Mouse (Mus musculus) Muller cell, postnatal 12 days (primary cell): Measurements from ENCODE around the gene Mybpc2.

Source experiments
- DNase-seq: peaks from one replicate; pipeline ENCODE4 v3.0.0-alpha.2; 2015; ENCODE audit errors: inconsistent ontology term

Gene Mybpc2

DNA sequence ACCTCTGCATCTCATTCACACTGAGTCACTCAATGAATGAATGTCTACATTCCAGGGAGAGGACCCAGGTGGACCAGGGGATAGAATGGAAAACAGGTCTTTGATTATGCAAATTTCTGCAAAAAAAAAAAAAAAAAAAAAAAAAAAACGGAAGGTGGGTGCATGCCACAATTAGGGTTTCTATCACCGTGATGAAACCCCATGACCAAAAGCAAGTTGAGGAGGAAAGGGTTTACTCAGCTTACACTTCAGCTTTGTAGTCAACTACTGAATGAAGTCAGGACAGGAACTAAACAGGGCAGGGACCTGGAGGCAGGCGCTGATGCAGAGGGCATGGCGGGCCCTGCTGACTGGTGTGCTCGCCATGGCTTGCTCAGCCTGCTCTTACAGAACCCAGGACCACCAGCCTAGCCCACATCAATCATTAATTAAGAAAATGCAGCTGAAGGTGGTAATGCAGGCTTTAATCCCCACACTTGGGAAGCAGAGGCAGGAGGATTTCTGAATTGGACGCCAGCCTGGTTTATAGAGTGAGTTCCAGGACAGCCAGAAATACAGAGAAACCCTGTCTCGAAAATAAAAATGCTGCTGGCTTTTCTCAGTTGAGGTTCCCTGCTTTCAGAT, 38.8 kb downstream of the Mybpc2 start:
- DNase-seq = no peak

DNA sequence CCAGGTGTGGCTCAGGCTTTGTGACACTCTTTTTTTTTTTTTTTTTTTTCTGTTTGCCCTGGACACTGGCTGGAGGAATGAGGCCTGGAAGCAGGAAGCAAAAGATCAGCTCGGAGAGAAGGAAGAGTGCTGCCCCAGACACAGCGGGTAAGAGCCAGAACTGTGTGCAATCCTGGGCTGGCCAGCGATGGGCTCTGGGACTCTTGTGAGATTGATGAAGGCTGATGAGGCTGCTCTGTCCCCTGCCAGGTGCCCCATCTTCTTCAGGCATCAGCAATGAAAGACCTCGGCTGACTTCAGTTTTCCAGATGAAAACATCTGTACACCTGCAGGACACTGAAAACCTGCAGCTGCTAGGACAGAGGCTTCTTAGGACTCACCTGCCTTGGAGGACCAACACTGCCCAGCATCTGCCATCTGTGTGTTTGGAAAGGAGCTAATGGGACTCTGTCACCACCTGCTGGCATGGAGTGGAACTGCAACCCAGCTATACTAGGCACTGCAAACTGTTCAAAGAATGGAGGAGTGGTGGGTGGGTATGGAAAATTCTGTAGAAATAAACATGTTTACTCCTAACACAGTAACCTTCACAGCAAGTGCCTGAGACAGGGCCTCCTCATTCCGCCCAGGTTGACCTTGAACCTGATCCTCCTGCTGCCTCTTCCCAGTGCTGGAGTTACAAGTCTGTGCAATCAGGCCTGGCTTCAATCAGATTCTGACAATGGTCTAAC, 39.5 kb downstream of the Mybpc2 start:
- peak; percentile 59 for DNase-seq

DNA sequence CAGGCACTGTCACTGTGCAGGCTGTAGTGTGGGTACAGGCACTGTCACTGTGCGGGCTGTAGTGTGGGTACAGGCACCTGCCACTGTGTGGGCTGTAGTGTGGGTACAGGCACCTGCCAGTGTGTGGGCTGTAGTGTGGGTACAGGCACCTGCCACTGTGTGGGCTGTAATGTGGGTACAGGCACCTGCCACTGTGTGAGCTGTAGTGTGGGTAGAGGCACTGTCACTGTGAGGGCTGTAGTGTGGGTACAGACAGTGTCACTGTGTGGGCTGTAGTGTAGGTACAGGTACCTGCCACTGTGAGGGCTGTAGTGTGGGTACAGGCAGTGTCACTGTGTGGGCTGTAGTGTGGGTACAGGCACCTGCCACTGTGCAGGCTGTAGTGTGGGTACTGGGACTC, 40.3 kb downstream of the Mybpc2 start:
- DNase-seq = no peak

DNA sequence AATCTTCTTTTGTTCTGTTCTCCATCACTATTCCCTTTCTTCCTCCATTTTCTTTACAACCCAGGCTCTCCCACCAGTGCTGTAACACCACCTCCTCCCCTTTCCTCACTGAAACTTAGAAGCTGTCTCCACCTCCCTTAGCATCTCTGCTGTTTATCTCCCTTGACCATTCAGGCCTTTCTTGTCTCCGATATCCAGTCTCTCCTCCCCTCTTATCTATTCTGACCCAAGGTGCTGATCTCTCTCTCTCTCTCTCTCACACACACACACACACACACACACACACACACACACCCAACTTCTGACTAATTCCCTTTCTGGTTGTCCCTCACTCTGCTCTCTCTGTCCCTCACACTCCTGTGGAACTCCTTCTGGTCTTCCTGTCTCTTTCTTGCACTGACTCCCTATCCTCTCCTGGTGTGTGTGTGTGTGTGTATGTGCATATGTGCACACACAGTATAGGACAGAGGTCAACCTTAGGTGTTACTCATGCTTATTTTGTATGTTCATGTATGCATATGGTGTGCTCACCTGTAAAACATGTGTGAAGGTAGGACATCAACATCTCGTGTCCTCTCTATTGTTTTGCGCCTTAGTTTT, 41.5 kb downstream of the Mybpc2 start:
- DNase-seq = no peak

DNA sequence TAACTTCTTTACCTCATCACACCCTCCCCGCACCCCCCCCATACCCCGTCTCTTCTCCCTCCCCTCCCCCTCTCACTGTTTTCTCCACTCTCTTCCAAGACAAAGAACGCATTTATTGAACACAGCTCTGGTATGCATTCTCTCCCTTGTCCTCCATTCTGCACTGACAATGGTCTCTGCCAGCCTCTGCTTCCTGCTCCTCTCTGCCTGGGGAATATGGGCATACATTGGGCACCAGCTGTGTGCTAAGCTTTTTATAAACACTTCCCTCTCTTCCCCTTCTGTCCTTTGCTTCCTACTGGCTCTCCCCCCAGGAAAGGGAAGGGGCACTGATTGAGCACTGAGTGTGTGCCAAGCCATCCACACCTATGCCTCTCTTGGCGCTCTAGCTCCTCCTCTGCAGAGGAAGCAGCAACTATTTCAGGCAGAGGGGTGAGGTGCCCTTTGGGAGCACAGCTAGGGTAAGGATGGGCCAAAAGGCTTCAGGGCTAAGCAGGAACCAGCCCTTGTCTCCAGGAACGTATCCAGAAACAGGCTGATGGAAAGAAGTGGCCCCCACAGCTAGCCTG, 49.3 kb downstream of the Mybpc2 start:
- peak; percentile 26 for DNase-seq

DNA sequence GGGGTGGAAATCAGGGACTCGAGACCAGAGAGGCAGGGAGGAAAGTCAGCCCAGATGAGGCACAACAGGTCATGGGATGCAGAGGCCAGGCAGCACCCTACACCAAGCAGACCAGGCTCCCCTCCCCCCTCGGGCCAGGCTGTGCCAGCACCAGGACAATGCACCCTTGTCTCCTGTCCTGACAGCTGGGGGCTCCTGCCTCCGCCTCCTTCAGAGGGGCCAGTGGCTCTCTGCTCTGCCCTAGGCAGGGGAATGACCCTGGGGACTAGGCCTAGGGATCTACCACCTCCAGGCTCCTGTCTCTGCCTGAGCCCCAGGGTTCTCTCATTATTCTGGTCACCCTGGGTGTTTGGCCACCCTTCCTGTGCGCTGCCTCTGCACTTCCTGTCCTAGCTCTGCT, 50.0 kb downstream of the Mybpc2 start:
- DNase-seq = peak; percentile 90

DNA sequence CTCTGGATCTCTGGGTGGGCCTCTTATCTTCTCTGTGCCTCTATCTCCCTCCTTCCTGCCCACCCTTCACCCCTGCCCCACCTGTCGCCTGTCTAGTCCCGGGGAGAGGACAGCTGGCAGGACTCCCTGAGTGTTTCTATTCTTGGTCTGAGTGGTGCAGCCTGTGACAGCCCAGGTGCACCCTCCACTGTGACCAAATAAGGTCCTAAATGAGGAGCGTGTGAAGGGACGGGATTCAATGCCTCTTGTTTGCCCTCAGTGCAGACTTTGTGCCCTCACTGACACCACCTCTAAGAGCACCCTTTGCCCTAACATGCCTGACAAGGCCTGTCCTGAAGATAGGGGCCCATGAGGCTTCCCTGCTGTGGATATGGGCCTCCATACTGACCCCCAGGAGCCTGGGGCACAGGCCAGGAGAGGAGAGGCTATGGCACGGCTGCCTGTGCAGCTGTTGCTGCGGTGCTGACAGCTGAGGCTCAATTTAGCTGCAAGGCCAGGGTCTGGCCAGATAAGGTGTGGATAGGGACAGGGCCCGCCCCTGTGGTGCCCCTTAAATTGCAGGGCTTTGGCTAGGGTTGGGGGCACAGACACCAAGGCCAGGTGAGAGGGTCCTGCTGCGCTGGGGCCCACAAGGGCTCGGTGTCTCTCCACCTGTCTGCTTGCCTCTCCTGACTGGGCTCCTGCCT, 51.4 kb downstream of the Mybpc2 start:
- DNase-seq = no peak

DNA sequence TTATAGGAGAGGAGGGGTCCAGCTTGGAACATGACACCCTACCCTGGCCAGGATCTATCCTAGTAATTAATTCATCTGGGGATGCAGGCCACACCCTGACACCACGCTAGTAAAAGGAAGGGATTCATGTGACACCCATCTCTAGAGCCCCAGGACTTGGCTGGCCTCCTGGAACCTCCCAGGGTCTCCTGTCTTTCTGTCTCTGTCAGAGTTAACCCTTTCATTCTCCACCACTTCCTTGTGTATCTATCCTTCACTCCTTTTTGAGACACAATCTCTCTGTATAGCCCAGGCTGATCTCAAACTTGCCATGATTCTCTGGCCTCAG, 51.9 kb downstream of the Mybpc2 start:
- no peak for DNase-seq

DNA sequence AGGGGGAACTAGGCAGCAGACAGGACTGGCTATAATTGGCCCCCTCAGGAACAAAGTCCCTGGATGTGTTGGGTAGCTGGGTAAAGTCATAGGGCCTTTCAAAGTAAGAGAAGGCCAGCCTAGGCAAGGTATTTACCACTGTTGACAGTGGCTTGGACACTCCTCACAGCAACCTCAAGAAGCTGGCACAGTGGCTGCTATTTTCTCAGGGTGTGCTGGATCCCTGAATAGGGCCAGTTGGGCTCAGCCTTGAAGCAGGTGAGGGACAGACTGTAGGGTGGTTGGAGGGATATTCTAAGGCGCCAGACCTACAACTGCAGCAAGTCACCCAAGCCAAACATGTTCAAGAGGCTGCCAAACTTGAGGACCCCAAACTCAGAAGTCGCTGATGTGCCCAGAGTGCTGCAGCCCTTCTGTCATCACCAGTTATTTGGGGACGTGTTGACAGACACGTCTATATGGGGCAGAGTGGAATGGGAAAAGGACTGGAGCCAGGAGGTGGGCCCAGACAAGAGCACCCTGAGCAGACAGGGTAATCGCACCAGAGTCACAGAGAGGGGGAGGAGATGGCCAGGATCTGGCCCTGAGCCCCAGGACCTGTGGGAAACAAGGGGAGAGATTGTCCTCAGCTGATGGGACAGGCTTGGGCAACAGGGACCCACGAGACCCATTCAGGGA, 52.4 kb downstream of the Mybpc2 start:
- DNase-seq = peak; percentile 41

DNA sequence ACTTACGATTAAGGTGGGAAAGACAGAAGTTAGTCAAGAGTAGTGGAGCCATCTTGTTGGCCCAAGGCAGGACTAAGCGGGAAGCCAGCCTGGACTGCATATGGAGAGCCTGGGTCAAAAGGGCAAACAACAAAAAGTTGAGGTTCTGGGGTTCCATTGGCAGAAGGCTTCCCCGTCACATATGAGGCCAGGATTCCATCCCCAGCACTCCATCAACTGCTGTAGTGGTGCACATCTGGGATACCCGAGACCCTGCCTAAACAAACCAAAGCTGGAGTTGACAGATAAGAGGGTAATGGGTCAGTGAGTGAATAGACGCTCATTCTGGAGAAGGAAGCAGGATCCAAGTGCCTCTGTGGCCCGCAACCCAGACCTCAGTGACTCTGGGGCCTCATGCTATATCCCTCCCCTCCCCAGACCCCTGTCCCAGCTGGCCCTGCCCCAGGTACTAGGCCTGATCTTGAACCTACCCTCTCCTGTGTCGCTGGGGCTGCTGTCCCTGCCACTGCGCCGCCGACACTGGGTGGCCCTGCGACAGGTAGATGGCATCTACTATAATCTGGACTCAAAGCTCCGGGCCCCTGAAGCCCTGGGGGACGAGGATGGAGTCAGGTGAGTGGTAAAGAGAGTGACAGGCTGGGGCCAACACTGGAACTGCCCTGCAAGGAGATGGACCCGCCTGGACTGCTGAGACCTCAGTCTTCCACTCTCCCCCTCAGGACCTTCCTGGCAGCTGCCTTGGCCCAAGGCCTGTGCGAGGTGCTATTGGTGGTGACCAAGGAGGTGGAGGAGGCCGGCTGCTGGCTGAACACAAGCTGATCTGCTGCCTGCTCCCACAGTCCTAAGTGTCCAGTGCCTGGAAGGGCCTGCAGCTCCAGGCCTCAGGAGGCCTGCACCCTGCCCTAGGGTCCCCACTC, 53.5 kb downstream of the Mybpc2 start:
- DNase-seq = no peak

DNA sequence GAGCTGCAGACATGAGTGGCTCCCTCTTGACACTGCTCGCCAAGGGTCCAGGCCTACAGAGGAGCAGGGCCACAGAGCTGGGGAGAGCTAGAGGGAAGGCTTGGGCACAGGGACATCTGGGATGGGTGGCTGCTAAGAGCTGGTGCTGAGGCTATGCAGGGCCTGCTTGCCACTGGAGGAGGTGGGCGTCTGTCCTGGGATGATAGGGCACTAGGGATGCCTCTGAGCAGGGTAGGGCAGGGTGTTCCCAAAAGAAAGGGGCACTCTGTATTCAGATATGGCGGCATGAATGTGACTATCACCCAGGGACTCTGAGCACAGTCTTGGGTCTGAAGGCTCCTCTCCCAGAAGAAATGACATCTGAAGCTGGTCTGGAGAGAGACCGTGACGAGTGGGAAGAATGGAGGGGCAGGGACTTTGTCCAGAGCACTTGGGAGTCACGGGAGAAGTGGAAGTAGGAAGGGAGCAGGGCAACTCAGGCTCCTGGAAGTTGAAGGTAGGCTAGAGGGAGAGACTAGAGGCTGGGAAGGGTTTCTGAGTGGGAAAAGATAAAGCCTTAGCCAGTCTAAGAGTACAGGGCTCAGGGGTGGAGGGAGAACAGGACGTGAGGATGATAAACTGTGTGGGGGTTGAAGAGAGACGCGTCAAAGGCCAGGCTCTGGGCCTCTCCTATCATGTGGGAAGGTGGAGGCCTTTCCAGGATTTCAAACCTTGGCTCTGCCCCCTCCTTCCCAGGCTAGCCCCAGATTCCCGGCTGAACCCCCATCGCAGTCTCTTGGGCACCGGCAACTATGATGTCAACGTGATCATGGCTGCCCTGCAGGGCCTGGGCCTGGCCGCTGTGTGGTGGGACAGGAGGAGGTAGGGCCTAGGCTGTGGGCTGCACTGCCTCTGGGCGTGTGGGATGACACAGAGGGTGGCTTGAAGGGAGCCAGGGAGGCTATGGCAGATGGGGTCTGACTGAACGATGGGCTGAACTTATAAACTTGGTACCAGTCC, 54.5 kb downstream of the Mybpc2 start:
- DNase-seq = no peak

DNA sequence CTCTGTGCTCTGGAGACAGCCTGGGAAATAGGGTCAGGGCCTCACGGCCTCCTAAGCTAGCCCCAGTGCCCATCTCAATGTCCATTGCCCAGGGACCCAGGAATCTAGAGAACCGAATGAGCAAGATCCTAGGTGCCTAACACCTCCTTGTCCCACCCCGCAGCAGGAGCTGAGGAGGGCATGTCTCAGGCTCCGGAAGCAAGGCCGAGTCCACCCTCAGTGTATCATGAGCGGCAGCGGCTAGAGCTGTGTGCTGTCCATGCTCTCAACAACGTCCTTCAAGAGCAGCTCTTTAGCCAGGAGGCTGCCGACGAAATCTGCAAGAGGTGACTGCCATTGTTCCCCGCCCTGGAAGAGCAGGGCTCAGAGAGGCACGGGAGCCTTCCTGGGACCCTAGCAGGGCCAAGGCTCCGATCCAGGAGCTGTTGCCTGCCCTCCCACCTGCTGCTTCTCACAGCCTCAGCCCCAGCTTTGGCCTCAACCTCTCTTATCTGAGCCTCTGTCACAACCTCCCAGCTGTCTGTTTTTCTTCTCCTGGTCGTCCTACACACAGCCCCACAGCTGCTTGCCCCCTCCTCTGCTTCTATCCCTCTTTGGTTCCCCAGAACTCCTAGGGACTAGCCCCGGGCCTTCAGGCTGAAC, 55.7 kb downstream of the Mybpc2 start:
- no peak for DNase-seq

DNA sequence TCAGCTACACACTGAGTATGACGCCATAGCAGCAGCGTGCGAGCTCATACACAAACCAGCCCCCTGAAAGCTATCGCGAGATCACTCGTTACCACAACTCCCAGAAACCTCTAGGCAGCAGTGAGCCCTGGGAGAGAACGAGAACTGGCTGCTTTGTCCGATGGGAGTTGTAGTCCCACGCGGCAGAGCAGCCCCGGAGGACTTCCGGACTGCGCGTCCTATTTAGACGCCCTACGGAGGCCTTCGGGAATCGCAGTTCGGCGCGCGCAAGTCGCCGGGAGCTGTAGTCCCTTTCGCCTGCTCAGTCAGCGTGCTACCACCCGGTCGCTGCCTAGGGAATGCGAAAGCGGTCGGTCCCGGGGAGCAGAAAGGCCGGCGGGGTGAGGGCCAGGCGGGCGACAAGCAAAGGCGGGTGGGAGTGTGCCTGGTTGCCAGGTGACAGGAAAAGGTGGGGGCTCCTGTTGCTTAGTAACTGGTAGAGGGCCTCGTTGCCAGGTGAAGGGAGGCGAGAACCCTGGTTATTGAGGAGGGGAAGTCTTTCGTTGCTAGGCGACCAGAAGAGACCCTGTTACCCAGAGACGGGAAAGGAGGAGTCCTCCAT, 56.5 kb downstream of the Mybpc2 start, which contains the start of gene Josd2:
Gene Josd2, plus strand, starts transcription at position 170 of the 601 bp plus-strand sequence.
- peak; percentile 96 for DNase-seq

DNA sequence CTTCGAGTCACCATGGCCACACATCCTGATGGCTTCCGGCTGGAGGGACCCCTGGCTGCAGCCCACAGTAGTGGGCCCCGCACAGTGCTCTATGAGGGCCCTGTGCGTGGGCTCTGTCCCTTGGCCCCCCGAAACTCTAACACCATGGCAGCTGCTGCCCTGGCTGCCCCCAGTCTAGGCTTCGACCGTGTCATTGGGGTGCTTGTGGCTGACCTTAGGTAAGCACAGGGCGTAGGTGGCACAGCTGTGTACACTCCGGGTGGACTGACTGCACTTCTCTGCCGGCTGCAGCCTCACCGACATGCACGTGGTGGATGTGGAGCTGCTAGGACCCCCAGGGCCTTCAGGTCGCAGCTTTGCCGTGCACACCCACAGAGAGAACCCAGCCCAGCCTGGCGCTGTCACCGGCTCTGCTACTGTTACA, 57.6 kb downstream of the Mybpc2 start:
- DNase-seq = no peak

DNA sequence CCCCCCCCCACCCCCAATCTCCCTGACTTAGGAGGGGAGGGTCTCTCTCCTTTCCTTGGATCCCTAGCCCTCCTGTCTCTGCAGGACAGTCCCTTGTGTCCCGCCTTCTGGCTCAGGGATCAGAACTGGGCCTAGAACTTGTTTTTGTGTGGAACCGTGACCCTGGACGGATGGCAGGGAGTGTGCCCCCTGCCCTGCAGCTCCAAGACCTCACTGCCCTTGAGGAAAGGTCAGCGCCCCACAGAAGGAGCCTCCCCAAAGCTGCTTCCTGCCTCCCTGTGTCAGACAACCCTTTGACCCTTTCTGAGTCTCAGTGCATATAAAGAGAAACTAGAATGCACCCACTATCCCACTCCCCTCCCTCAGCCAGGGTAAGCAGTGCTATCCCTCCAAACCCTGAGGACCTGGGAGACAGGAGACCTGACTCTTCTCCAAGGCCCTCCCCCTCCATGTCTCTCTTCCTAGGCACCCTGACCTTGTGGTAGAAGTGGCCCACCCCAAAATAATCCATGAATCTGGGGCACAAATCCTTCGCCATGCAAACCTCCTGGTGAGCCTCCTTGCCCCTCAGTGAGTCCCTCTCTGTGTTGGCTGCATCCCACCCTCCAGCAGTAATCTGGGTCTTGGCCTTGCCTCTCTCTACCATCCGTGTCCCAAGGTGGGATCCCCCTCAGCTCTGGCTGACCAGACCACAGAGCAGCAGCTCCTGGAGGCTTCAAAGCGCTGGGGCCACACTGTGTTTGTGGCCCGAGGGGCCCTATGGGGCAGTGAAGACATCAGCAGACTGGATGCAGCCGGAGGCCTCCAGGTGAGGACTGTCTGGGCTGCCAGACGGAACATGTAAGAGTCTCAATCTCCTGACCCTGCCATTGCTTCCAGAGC, 58.2 kb downstream of the Mybpc2 start:
- DNase-seq = no peak

DNA sequence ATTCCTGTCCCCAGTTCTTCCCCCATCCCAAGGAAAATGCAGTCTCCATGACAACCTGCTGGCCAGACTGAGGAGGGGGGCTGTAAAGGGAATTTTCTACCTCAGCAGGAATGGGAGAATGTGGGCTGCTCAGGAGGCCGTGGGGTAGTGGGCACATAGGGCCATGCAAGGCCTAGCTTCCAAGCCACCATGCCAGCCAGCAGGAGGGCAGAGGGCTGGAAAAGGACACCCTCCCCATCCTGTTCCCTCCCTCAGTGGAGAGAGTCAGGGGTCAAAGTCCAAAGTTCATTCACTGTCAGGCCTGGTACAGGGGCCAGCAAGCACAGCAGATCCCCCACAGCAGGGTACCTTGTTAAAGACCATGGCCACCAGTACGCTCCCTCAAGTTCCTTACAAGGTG, 59.3 kb downstream of the Mybpc2 start, which contains the start of gene Aspdh:
Gene Aspdh, plus strand, starts transcription at position 281 of the 400 bp plus-strand sequence.
- no peak for DNase-seq

DNA sequence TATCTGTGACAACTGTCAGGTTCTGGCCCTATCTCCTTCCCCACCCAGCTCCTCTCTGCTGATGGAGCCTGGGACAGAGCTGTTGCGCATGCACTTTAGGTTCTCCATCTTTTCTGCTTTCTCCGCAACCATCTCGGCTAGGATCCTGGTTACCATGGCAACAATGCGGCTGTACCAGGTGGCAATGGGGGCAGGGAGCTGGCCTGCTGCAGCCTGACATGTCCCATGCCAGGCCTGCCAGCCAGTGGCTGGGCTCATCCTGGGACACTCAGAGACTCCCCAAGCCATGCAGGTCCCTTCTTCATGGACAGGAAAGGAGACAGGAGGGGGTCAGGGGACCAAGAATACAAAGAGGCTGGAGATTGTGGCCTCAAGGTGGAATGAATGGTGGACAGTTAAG, 59.9 kb downstream of the Mybpc2 start:
- DNase-seq = no peak
